Mouse (Mus musculus) lung, embryonic 15.5 days (tissue): Measurements from ENCODE around the gene Vmn2r32. TPM values are rescaled to one million over a fixed set of nuclear protein-coding genes. Genes with fewer than 3 reads are reported as not detected.
"Not testable (repeated sequence)": the region's sequence is repeated elsewhere in the genome, so short reads cannot be mapped to it uniquely, and the experiment has no call there.

Experiments
- ATAC-seq: fragments of 200-750 bp; cut with Nextera tagmentation; 2 replicates; pipeline ENCODE4 v1.8.0; 2017; ENCODE audit warnings: moderate number of reproducible peaks, borderline replicate concordance; ENCODE audit not compliant: low FRiP score, low TSS enrichment; ENCODE audit errors: extremely low read depth
- H3K27ac ChIP-seq: fragments of 300-500 bp; sonication (generic); 2 replicates; pipeline ENCODE4 v1.5.1; 2015; ENCODE audit warnings: moderate library complexity, mild to moderate bottlenecking, inconsistent platforms
- H3K27me3 ChIP-seq: fragments of 300-500 bp; sonication (generic); 2 replicates; pipeline ENCODE4 v1.6.1; 2015; ENCODE audit warnings: inconsistent platforms
- H3K36me3 ChIP-seq: fragments of 300-500 bp; sonication (generic); 2 replicates; pipeline ENCODE4 v1.6.1; 2015; ENCODE audit warnings: inconsistent platforms
- H3K4me1 ChIP-seq: fragments of 300-500 bp; sonication (generic); 2 replicates; pipeline ENCODE4 v1.6.1; 2015; ENCODE audit warnings: inconsistent platforms
- H3K4me2 ChIP-seq: fragments of 300-500 bp; sonication (generic); 2 replicates; pipeline ENCODE4 v1.6.1; 2015; ENCODE audit warnings: inconsistent platforms, mild to moderate bottlenecking, moderate library complexity
- H3K4me3 ChIP-seq: fragments of 300-500 bp; sonication (generic); 2 replicates; pipeline ENCODE4 v1.5.1; 2015; ENCODE audit warnings: mild to moderate bottlenecking, inconsistent platforms
- H3K9ac ChIP-seq: fragments of 300-500 bp; sonication (generic); 2 replicates; pipeline ENCODE4 v1.6.1; 2015; ENCODE audit warnings: inconsistent platforms
- H3K9me3 ChIP-seq: fragments of 300-500 bp; sonication (generic); 2 replicates; pipeline ENCODE4 v1.6.1; 2016; ENCODE audit warnings: inconsistent platforms
- WGBS: fragments of 180-500 bp; shearing (Covaris S2); methylation state at CpG from one replicate; pipeline ENCODE4 v1.1.7; 2015; 5-methylcytosine and 5-hydroxymethylcytosine counted together
- polyA plus RNA-seq: library from polyadenylated mRNA; unstranded; fragments of >200 nt; fragmentation: Nextera tagmentation; extraction: Ambion mirVana; gene quantifications from 2 replicates; pipeline ENCODE4 v1.2.1, GENCODE M21; 2015

The Vmn2r32 gene
- polyA plus RNA-seq = not detected in 2 replicates

DNA sequence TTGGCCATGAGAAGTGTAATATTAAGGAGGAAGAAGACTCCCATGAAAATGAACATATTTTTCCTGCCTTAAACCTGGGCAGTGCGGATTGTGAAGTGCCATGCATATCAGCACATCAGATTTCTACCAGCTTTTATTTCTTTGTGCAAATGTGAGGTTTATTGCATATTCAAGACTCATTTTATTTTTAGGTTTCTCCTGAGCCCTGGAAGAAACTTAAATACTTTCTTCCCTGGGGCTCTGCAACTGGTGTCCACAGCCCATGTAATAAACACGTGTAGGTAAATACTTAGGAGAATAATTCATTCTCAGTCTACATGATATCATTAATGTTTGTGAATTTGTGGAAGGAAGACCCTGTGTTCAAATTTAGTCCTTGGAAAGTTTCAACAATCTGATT is at the start of gene Vmn2r32:
Gene Vmn2r32, minus strand, starts transcription at position 101 of the 400 bp plus-strand sequence.
- ATAC-seq, H3K9me3 ChIP-seq, H3K27me3 ChIP-seq, H3K4me2 ChIP-seq, H3K27ac ChIP-seq, H3K9ac ChIP-seq, H3K36me3 ChIP-seq, H3K4me3 ChIP-seq, H3K4me1 ChIP-seq: not testable (repeated sequence)
- WGBS = 58% methylated on average over 2 of the region's 2 CpGs

Other genes with a start within 250 kb of the Vmn2r32 start
- 0.70 TPM in 1 of 2 replicates, not detected in the other for gene Vmn2r29, start 232.7 kb downstream of the Vmn2r32 start, polyA plus RNA-seq
- gene Gm45844, start 201.7 kb downstream of the Vmn2r32 start, polyA plus RNA-seq = 2.2 and 3.8 TPM in 2 replicates
- 48.3 and 50.6 TPM in 2 replicates for gene Clcn4, start 179.2 kb downstream of the Vmn2r32 start, polyA plus RNA-seq
- 0.03 TPM in 1 of 2 replicates, not detected in the other for gene Vmn2r30, start 142.4 kb downstream of the Vmn2r32 start, polyA plus RNA-seq
- gene Gm45783, start 105.4 kb downstream of the Vmn2r32 start, polyA plus RNA-seq = not detected in 2 replicates
- gene Vmn2r31, start 80.3 kb downstream of the Vmn2r32 start, polyA plus RNA-seq = not detected in 2 replicates
- not detected in 2 replicates for gene Vmn2r33, start 86.8 kb upstream of the Vmn2r32 start, polyA plus RNA-seq
- gene Vmn2r34, start 209.5 kb upstream of the Vmn2r32 start, polyA plus RNA-seq = not detected in 2 replicates